Mouse (Mus musculus) adrenal gland, postnatal 4 days (tissue): ENCODE data around the gene Ccdc36. TPM values are rescaled to one million over a fixed set of nuclear protein-coding genes. Genes with fewer than 3 reads are reported as not detected.

Source experiments
- DNase-seq, 2 experiments: peaks; one replicate each; pipeline ENCODE4 v3.0.0; 2021 to 2022; ENCODE audit warnings: low spot score in 2 of 2, mixed read lengths in 2 of 2
- long read RNA-seq, 2 experiments: library from polyadenylated mRNA; stranded (forward); transcript quantifications; one replicate each; pipeline ENCODE4 v2.0.0; 2021
- total RNA-seq, 2 experiments: library from RNA; stranded (reverse); gene quantifications; 2 replicates each; pipeline ENCODE4 v1.2.3; 2021

Ccdc36 gene
- total RNA-seq, result under 1 TPM; 0.25 to 0.28 TPM
- long read RNA-seq, experiment 1, partial matches to known transcripts, result 0 of 1 reads
- long read RNA-seq, experiment 1, other reads (novel, unspliced or antisense), result 1 of 1 reads
- long read RNA-seq, experiment 2, result 0 reads

DNA sequence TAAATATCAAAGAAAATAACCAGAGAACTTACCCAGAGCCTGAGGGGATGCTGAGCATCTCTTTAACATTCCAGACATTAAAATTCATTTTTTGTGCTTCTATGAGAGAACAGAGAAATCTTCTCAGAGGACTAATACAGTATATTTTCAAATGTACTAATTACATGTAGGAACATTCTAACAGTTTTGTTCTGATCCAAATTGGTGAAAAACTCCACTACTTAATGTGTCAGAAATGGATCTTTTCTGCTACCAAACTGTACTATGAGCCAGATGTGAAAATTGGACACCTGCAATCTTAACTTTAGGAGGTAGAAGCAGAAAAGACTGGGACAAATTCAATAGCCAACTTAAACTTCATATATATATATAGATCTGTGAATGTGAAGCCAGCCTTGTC lies at the start of gene Ccdc36:
Ccdc36 (minus strand) TSS at position 101 of the 400 bp plus-strand sequence.
- DNase-seq, result no peak

DNA sequence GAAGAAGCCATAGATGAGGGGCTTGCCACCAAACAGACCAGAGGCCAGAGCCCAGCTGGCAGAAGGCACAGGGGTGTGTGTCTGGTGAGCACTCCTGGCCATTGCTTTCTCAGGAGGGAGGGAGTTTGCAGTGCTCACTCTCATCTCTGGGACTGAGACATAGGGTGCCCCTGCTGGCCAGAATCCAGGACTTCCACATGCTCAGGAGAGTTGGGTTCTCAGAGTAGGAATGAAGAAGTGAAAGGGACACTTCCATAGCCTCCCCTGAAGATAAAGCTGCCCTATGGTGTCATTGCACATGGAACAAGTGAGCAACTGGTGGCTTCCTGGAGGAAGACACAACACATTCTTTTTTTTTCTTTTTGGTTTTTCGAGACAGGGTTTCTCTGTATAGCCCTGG lies 46.2 kb upstream of the Ccdc36 start:
- DNase-seq, result no peak

DNA sequence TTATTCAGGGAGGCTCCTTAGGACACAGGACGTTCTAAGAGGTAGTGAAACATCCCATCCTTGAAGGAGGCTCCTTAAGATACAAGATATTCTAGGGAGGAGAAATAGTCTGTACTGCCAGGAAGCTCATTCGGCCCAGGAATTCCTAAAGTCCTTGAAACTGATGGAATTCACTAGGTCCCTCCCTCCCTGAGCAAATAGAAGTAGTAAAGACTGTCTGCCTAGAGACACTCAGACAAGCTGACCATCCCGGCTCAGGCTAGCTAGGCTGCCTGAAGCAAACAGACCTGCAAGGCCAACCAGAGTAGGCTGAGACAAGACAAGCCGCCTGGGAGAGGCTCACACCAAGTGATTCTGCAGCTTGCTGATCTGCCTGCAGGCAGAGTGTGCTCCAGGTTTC lies 41.6 kb upstream of the Ccdc36 start:
- no peak for DNase-seq

DNA sequence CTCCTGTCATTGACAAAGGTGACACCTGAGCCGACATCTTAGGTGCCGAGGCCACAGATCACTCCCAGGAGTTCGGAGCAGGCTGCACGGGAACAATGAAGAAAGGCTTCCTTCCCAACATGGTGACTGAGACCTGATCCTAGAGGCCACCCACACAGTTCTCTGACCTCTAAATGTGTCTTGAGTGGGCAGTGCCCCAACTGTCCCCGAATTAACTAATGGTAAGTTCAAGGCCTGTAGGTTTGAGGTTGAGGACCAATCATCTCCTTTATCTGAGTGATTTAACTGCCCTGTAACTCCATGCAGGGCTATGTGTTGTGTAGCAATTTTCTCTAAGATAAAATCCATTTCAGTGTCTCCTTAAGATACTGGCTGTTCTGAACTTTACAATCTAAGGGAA lies 41.1 kb upstream of the Ccdc36 start:
- no peak for DNase-seq

DNA sequence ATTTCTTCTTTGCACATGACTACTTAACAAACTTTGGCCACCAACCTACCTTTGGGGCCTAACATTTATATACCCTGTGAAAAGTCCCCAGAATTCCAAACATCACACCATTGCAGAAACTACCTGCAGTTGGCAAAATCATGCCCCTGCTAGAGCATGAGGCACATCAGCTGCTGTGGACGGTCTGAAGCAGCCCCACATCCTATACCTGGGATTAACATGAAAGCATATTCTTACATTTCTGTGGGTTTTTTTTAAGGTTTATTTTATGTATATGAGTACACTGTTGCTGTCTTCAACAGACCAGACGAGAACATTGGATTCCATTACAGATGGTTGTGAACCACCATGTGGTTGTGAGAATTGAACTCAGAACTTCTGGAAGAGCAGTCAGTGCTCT lies 37.9 kb upstream of the Ccdc36 start:
- no peak for DNase-seq

DNA sequence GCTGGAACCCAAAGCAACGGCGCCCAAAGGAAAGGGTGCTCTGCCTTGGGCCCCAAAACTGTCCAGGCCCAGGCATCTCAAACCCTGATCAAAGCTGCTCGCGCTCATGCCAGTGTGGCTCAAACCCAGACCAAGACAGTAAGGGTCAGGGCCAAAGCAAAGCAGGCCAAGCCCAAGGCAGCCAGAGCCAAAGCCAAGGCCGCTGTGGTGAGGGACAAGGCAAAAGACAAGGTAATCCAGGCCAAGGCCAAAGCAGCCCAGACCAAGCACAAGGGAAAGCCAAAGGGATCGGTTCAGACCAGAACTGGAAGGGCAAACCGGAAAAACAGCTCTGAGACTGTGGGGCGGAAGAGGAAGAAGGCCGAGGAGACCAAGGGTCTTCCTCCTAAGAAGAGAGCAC lies 35.4 kb upstream of the Ccdc36 start:
- no peak for DNase-seq

DNA sequence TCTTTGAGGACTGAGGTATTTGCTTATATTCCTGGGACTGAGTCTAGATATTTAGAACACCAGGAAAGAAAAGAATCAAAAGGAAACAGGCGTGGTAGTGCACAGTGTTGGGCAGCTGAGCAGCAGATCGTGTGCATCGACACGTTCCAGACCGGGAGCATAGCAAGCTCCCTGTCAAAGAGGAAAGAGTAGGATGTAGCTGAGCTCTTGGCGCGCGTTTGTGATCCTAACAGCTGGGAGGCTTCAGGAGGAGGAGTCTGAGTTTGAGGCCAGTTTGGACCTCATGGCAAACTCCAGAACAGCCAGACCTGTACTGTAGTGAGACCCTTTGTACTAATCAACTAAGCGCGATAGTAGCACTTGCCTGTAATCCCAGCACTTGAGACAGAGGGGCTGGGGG lies 33.9 kb upstream of the Ccdc36 start:
- no peak for DNase-seq

DNA sequence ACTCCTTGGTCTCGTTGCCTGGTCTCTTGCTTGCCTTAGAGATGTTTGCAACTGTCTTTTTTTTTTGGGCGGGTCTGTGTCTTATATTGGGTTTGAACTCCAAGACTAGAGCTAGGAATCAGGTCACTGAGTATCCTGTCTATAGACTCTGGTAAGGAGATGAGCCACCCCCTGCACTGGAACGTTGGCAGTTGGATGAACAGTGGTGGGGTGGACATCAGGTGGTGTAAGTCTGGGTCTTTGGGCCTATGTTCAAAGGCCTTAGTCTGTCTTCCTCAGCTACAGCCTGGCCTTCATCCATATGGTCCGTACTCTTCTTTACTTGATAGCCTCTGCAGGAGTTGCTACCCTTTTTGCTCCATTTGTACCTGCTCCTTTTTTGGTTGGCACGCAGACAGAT lies 33.4 kb upstream of the Ccdc36 start:
- DNase-seq, result no peak

DNA sequence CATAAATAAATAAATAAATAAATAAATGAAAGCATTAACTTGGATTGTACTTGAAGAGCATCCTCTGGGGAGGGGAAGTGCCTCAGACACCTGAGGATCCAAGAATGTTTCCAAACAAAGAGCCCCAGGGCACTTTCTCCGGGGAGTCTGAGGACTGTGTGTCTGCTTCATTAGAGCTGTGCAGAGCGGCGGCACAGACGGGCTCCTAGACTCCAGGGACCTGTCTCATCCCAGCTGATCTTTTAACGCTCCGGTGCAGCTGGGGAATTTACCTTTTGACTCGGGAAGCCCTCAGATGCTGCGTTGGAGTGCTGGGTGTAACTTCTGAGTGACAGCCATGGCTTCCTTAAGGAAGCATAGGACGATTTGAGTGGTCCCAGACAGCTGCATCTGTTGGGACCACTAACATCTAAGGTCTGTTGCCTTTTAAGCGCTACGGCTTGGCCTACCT lies 32.9 kb upstream of the Ccdc36 start, which contains the start of gene Klhdc8b:
Klhdc8b (minus strand) TSS at position 401 of the 451 bp plus-strand sequence.
- no peak for DNase-seq

DNA sequence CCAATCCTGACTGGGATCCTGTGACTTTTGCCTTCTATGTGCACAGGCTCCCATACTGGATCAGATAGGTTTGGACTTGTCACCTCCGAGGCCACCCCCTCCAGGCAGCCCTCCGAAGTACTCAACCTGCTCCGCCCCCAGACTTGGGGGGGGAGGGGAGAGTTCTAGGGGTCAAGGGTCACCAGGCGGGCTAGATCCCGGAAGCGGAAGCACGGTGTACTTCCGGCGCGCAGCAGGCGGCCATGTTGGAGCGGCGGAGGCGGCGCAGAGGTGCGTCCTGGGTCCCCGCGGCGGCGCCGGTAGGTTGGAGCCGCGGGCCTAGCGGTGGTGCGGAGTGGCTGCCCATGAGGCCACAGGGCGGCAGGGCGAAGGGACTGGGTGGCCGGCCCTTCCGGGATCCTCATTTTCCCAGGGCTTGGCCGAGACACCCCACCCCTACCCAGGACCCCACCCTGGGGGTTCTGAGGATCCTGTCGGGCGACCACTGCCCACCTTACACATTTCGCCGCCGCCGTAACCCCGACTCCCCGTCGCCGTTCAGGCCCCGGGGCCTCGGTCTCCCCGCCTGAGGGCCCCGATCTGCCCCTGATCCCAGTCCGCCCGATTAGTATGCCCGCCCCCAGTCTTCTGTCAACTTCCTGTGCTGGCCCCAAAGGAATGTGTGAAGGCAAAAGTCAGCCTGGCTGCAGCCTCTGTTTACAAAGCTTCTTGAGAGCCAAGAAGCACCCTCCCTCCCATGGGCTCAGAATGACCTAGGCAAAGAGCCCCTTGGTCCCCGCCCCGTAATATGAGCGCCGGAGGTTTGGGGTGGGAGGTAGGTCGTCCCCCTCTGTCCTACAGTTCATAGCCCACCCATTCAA lies 32.3 kb upstream of the Ccdc36 start, which contains the start of gene Ccdc71:
Ccdc71 (plus strand) TSS at position 209 of the 860 bp plus-strand sequence.
- peak; percentile 62 to 77 for DNase-seq

DNA sequence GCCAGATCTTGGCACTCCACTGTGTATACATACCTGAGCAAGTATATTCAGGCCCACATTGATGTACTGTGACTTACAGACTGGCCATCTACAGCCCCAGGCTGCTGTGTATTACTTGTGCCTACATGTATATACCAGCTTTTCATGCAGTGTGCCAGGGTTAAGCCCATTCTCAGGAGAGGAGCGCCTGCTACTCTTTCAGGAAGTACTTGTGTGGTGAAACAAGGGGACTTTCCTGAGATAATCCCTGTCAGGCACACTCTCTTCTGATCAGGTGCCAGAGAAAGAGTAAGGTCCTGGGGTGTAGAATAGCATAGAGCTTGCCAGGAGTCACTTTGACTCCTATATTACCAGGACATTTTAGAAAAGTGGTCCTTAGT lies 31.6 kb upstream of the Ccdc36 start:
- no peak for DNase-seq

DNA sequence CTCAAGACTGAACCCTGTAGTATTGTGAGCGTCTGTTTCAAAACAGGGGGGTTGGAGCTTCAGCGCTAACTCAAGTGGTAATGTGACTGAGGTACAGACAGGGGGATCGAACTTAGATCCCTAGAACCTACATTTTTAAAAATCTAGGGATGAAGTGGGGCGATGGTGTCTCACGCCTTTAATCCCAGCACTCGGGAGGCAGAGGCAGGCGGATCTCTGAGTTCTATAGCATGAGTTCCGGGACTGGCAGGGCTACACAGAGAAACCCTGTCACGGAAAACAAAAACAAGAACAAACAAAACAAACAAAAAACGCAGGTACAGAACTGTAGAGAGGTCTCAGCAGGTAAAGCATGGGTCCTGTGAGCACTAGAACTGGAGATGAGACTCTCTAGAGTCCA lies 28.7 kb upstream of the Ccdc36 start:
- no peak for DNase-seq

DNA sequence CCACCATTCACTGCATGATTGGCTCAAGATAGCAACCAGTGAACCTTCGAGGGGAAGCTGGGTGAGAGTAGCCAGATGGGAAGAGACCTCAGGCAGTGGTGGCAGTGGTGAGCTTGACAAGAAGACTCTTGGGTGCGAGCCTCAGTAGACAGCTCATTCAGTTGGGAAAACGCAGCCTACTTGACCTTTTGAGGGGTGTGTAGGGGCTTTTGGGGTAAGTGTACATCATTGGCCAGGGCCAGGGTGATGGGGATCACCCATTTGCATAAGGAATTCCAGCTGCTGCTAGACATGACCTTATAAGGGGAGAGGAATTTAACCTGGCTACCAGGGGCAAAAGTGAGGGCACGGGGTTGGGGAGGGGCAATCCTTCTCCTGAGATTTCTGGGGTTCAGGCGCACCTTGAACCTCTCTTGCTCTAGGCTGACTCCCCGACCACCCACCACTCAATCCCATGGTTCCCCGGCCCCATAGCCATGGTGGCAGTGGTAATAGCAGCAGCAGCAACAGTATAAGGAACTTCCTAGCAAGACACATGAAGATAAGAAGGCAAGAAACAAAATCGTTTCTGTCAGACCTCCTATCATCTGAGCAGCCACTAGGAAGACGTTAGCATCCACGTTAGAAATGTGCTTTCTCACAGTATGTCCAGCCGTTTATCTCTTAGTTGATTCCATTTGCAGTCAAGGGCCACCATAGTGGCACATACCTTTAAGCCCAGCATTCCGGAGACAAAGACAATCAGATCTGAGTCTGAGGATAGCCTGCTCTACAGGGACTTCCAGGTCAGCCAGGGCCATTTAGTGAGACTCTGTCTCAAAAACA lies 27.7 kb upstream of the Ccdc36 start:
- DNase-seq, result no peak

DNA sequence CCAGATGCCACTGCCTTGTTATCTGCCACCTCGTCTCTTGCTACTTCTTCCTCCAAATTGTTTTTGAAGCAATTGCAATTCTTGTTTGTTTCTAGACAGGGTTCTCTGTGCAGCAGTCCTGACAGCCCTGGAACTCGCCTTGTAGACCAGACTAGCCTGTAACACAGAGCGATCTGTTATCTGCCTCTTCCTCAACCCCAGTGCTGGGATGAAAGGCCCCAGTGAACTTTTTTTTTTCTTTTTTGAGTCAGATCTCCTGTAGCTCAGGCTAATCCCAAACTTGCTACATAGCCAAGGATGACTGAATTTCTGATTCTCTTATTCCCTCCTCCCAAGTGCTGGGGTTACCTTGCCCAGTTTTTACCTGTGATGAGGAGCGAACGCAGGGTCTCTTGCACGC lies 26.1 kb upstream of the Ccdc36 start:
- DNase-seq, result no peak

DNA sequence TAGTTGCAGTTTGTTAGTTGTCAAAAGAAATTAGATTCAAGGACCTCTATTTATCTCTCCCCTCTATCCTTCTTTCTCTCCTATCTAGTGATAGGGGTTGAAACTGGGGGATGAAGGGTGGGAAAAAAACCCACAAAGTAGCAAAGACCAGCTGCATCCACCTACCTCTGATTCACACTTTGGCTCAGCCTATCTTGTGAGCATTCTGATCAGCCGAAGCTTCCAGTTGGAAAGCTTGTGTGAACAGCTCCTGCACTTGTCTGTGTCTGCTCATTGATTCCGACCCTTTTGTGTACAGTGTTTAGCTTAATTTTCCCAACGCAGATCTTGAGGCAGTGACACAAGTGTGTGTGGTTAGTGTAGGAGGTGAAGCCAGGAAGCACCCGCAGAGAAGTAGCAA lies 25.2 kb upstream of the Ccdc36 start:
- DNase-seq, result no peak

DNA sequence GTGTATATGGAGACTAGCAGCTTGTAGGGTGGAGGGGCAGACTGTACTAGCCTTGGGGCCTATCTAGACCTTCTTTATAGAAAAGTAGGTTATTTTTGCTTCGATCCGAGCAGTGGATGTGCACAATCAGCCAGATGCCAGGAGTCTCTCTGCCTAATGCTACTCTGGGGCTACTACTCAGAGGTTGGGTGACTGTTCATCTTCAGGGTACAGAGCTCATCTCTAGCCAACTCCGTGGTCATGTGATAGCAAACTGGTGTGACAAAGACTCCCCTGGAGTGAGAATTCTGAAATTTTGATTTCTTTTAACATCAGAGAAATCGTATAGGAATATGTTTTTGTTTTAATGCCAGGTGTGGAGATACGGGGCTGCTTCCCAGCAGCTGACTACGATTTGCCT lies 24.6 kb upstream of the Ccdc36 start:
- DNase-seq, result no peak

DNA sequence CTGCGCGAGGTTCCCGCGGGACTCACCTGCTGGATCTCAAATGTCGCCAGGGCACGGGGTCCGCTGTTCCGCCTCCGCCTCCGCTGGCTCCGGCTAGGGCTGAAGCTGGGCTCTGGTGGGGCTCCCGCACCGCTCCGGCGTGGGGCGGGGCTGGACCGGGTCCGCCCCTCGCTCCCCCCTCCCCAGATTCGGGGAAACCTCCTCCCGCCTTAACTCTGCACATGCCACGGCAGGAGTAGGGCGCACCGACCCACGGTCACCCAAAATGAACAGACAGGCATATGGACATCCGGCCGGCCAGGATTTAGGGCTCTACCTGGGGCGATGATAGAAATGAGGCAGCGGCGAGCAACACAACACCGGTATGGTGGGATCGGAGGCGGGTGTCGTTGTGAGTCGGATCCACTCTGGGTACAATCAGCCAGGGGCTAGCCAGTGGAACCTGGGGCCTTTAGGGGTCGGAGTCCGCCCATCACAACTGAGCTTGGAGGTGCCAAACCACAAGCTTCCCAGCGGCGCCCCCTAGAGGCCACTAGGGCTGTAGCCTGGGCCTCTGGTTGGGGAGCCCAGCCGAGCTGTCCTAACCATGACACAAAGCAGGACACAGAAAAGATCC lies 24.1 kb upstream of the Ccdc36 start:
- peak; percentile 79 to 87 for DNase-seq

DNA sequence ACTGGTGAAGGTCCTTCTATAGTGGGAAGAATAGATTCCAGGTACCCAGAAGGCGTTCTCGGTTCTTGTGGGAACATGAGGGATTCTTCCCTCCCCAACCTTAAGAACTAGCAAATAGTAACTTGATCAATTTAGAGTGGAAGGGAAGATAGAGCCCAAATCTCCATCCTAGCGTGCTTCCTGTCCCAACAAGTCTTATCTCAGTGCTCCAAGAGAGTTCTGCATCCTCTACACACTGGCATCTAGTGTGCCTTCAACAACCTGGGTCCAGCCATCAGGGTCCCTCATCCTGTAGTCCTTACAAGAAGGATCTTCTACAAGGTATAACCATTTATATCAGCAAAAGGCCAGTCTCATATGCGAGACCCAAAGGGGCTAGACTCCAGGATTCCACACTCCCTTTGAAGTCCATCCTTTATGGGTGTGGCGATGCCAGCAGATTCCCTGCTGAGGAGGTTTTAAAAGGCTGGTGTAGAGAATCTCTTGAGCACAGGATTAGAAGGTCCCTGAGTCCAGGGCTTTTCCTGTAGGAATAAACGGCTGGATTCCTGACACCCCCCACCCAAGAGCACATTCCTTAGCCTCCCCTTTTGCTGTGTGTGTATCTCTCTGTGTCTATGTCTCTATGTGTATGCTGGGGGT lies 23.4 kb upstream of the Ccdc36 start:
- DNase-seq, result no peak

DNA sequence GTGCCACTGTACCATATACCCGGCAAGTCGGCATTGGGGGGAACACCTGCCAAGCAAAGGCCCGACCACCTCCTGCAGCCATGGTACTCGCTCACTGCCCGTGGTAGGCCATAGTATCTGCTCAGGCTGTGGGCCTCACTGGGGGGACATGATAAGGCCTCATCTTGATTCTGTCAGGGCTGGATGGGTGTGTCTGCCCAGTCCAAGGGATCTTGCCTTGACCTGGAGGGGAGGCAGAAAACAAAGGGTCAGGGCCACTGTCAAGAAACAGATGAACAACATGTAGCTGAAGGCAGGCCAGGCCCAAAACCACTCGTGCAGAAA lies 22.8 kb upstream of the Ccdc36 start:
- no peak for DNase-seq

DNA sequence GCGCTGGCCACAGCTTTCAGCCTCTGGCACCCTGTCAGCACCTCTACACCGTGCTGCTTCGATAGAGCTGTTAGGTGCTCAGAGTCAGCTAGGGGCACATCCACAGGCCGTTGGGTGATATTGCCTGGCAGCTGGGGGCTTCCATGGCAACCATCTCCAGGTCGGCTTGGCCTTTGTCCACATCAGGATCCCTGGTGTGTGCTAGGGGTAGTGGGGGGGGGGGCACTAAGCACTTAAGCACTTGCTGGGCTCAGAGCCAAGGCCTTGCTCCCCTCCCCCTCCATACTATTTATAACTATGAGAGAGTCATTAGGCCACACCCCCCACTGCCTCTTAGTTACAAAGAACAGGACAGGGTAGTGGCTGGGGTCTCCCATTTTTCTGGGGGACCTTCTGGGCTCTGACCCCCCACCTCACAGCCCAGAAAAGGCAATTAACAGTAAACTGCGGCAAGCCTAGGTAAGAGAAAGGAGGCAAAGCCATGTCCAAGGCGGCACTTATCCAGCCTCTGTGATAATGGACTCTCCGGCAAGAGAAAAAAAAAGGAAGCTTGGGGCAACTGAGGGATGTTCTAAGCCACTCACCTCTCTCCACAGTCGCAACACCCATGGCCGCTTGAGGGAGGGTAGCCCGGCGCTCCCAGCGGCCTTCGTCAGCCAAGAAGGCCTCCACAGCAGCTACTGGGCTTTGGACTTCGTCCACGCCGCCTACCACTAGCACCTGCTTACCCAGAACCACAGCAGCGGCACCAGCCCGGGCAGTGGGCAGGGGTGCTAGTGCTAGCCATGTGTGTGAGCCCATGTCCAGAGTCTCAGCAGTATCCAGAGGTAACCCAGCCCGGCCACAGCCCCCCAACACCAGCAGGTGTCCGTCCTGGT lies 22.2 kb upstream of the Ccdc36 start:
- no peak for DNase-seq
